Mouse (Mus musculus) heart, postnatal 0 days (tissue): ENCODE measurements around the gene Mtrr. TPM values are rescaled to one million over a fixed set of nuclear protein-coding genes. Genes with fewer than 3 reads are reported as not detected.

Source experiments
- ATAC-seq: fragments of 200-750 bp; cut with Nextera tagmentation; 2 replicates; pipeline ENCODE4 v1.8.0; 2017; ENCODE audit warnings: low read depth, moderate number of reproducible peaks, moderate library complexity; ENCODE audit not compliant: insufficient read depth
- DNase-seq: peaks from one replicate; pipeline ENCODE4 v3.0.0-alpha.2; 2016; ENCODE audit warnings: low spot score
- H3K27ac ChIP-seq: fragments of 300-500 bp; sonication (generic); 2 replicates; pipeline ENCODE4 v1.5.1; 2014; ENCODE audit warnings: low read depth, mild to moderate bottlenecking
- H3K27me3 ChIP-seq: fragments of 300-500 bp; sonication (generic); 2 replicates; pipeline ENCODE4 v1.6.1; 2014; ENCODE audit warnings: low read length, mixed read lengths; ENCODE audit not compliant: control insufficient read depth, insufficient read depth
- H3K36me3 ChIP-seq: fragments of 300-500 bp; sonication (generic); replicated peaks from 2 replicates; pipeline ENCODE4 v1.6.1; 2014; ENCODE audit warnings: low read length, mixed read lengths; ENCODE audit not compliant: control insufficient read depth, insufficient read depth
- H3K4me1 ChIP-seq: fragments of 300-500 bp; sonication (generic); 2 replicates; pipeline ENCODE4 v1.6.1; 2014; ENCODE audit warnings: antibody characterized with exemption; ENCODE audit not compliant: control insufficient read depth, insufficient read depth
- H3K4me2 ChIP-seq: fragments of 300-500 bp; sonication (generic); 2 replicates; pipeline ENCODE4 v1.6.1; 2014; ENCODE audit warnings: low read depth, mild to moderate bottlenecking, low read length, moderate library complexity
- H3K4me3 ChIP-seq: fragments of 300-500 bp; sonication (generic); 2 replicates; pipeline ENCODE4 v1.5.1; 2014; ENCODE audit warnings: low read depth, low read length
- H3K9ac ChIP-seq: fragments of 300-500 bp; sonication (generic); replicated peaks from 2 replicates; pipeline ENCODE4 v1.6.1; 2014; ENCODE audit warnings: low read depth, low read length, mixed read lengths
- H3K9me3 ChIP-seq: fragments of 300-500 bp; sonication (generic); replicated peaks from 2 replicates; pipeline ENCODE4 v1.6.1; 2016; ENCODE audit warnings: low read length; ENCODE audit not compliant: control insufficient read depth
- CTCF ChIP-seq: IDR thresholded peaks from 2 replicates; pipeline ENCODE4 v1.5.1; 2016; ENCODE audit warnings: antibody characterized with exemption, control low read depth, low read depth
- EP300 ChIP-seq: IDR thresholded peaks from 2 replicates; pipeline ENCODE4 v1.6.1; 2016; ENCODE audit warnings: antibody characterized with exemption, low read depth
- WGBS: fragments of 180-500 bp; shearing (Covaris S2); extraction: QIAGEN DNeasy Blood & Tissue Kit; methylation state at CpG from one replicate; pipeline ENCODE4 v1.1.7; 2014; 5-methylcytosine and 5-hydroxymethylcytosine counted together
- polyA plus RNA-seq: library from polyadenylated mRNA; unstranded; fragments of >200 nt; fragmentation: Nextera tagmentation; extraction: Ambion mirVana; gene quantifications from 2 replicates; pipeline ENCODE4 v1.2.1, GENCODE M21; 2015
- total RNA-seq: library from RNA; depleted of rRNA; stranded (reverse); fragments of >200 nt; gene quantifications from 2 replicates; pipeline ENCODE4 v1.2.3, GENCODE M21; 2014; ENCODE audit warnings: low replicate concordance; rRNA removed

Gene Mtrr
- total RNA-seq (17.1 and 22.3 TPM in 2 replicates), polyA plus RNA-seq (12.3 and 12.6 TPM in 2 replicates)

GRCm38 (mm10) chr13:68581747-68582516 lies at the start of gene Mtrr, which contains the start of gene Fastkd3:
Gene Mtrr, minus strand, starts transcription at chr13:68582149.
Gene Fastkd3, plus strand, starts transcription at chr13:68582234.
- no peaks in the 10 kb centered on the region for H3K27me3 ChIP-seq
- H3K36me3 ChIP-seq: peaks cover 37% of the 10 kb centered on the region
- H3K4me1 ChIP-seq: 0 out of 2 replicates have a peak, but pooled peaks cover 7% of the 10 kb centered on the region
- TF ChIP-seq CTCF (no peak), EP300 (no peak)
- H3K9ac ChIP-seq: peak within 1 kb of the TSS; percentile 64
- H3K4me2 ChIP-seq: peak within 1 kb of the TSS; percentile 87
- H3K4me3 ChIP-seq: peak within 1 kb of the TSS; percentile 73
- H3K9me3 ChIP-seq: no peaks in the 10 kb centered on the region
- DNase-seq (peak; percentile 95), ATAC-seq (peak; percentile 99)
- H3K27ac ChIP-seq: peak within 1 kb of the TSS; percentile 72
- WGBS: under 1% methylated on average over 80 of the region's 81 CpGs

GRCm38 (mm10) chr13:68627041-68627440 lies 45.1 kb upstream of the Mtrr start:
- H3K4me1 ChIP-seq: no peaks in the 10 kb centered on the region
- no peaks in the 10 kb centered on the region for H3K9me3 ChIP-seq
- H3K27me3 ChIP-seq: no peaks in the 10 kb centered on the region
- no peak overlapping the region for H3K4me3 ChIP-seq
- no peak overlapping the region for H3K27ac ChIP-seq
- H3K9ac ChIP-seq: no peak overlapping the region
- DNase-seq (no peak), ATAC-seq (no peak)
- no peaks in the 10 kb centered on the region for H3K36me3 ChIP-seq
- WGBS: 46% methylated on average over 3 of the region's 3 CpGs
- TF ChIP-seq CTCF: no peak
- no peak for TF ChIP-seq EP300
- no peak overlapping the region for H3K4me2 ChIP-seq

GRCm38 (mm10) chr13:68622792-68623191 lies 40.8 kb upstream of the Mtrr start:
- Histone ChIP-seq H3K27ac (no peak overlapping the region), H3K4me2 (no peak overlapping the region), H3K4me1 (no peaks in the 10 kb centered on the region), H3K36me3 (no peaks in the 10 kb centered on the region), H3K27me3 (no peaks in the 10 kb centered on the region), H3K9ac (no peak overlapping the region), H3K9me3 (no peaks in the 10 kb centered on the region), H3K4me3 (no peak overlapping the region)
- TF ChIP-seq CTCF (no peak; the same call in 1 of the 2 replicates), EP300 (no peak)
- no peak for DNase-seq
- 48% methylated on average over 6 of the region's 6 CpGs for WGBS
- ATAC-seq: no peak

GRCm38 (mm10) chr13:68607652-68608405 lies 25.9 kb upstream of the Mtrr start:
- Histone ChIP-seq H3K4me2 (peak overlapping the region; percentile 48), H3K9ac (no peak overlapping the region), H3K27ac (no peak overlapping the region), H3K36me3 (no peaks in the 10 kb centered on the region), H3K9me3 (no peaks in the 10 kb centered on the region), H3K27me3 (no peaks in the 10 kb centered on the region), H3K4me1 (no peaks in the 10 kb centered on the region), H3K4me3 (peak overlapping the region; percentile 7; the same call in 1 of the 2 replicates)
- no peak for TF ChIP-seq EP300
- TF ChIP-seq CTCF: no peak
- DNase-seq: no peak
- no peak; the same call in 1 of the 2 replicates for ATAC-seq
- 41% methylated on average over 21 of the region's 21 CpGs for WGBS

GRCm38 (mm10) chr13:68605689-68606126 lies 23.8 kb upstream of the Mtrr start:
- H3K36me3 ChIP-seq: no peaks in the 10 kb centered on the region
- DNase-seq: peak; percentile 38
- WGBS: 5% methylated on average over 11 of the region's 11 CpGs
- H3K4me1 ChIP-seq: no peaks in the 10 kb centered on the region
- H3K4me3 ChIP-seq: peak overlapping the region; percentile 23
- H3K4me2 ChIP-seq: peak overlapping the region; percentile 51
- H3K9me3 ChIP-seq: no peaks in the 10 kb centered on the region
- H3K27me3 ChIP-seq: no peaks in the 10 kb centered on the region
- no peak overlapping the region for H3K9ac ChIP-seq
- TF ChIP-seq CTCF (no peak), EP300 (no peak)
- H3K27ac ChIP-seq: no peak overlapping the region
- peak; percentile 80 for ATAC-seq
